Mouse (Mus musculus) gastrocnemius, adult 2 months (tissue): ENCODE measurements at regions not wholly inside any gene's neighbourhood (a gene's known extent, or its start where the extent isn't known, plus 50 kb on each side); places are given as distances from the start of the nearest gene placed in this dataset.

Source experiments
- DNase-seq: peaks from one replicate; pipeline ENCODE4 v3.0.0; 2022
- H3K27ac ChIP-seq: fragments of 200-600 bp; 2 replicates; pipeline ENCODE4 v1.8.1; 2022; ENCODE audit warnings: mild to moderate bottlenecking
- H3K4me3 ChIP-seq: fragments of 200-600 bp; 2 replicates; pipeline ENCODE4 v1.8.1; 2022; ENCODE audit warnings: mild to moderate bottlenecking, moderate library complexity
- CTCF ChIP-seq: fragments of 200-600 bp; IDR thresholded peaks from 2 replicates; pipeline ENCODE4 v1.8.1; 2022; ENCODE audit warnings: antibody characterized with exemption, mild to moderate bottlenecking, moderate library complexity
- intact Hi-C: fragments of 180-260 bp; cut with DNase I; formaldehyde crosslinking; loops from one replicate; pipeline ENCODE4 v1.15.1; 2025

GRCm38 (mm10) chrX:37753474-37753873 is 51.2 kb upstream of the Rhox5 start:
- peak; percentile 0 for DNase-seq
- Histone ChIP-seq H3K27ac (no peak overlapping the region), H3K4me3 (no peak overlapping the region)
- TF ChIP-seq CTCF, result no peak
- intact Hi-C loops, result no loop called here

GRCm38 (mm10) chrX:37754385-37754784 is 50.3 kb upstream of the Rhox5 start:
- Histone ChIP-seq H3K4me3 (no peak overlapping the region), H3K27ac (no peak overlapping the region)
- intact Hi-C loops, result no loop called here
- DNase-seq, result no peak
- no peak for TF ChIP-seq CTCF
